Mouse (Mus musculus) granulocyte monocyte progenitor cell, adult 5-6 weeks (primary cell): ENCODE measurements around the gene Arrdc2. TPM values are rescaled to one million over a fixed set of nuclear protein-coding genes. Genes with fewer than 3 reads are reported as not detected.

Source experiments
- ATAC-seq: replicated peaks from 2 replicates; pipeline ENCODE4 v1.8.0; 2016; ENCODE audit warnings: mild to moderate bottlenecking, moderate TSS enrichment, inconsistent platforms; ENCODE audit not compliant: poor library complexity, severe bottlenecking
- total RNA-seq, 2 experiments: library from RNA; stranded (forward) in 1 of 2; stranded (reverse) in 1 of 2; fragments of 200-712, 200-1000 nt in 1 of 2; fragments of >200 nt in 1 of 2; fragmentation: Nextera tagmentation in 1 of 2; gene quantifications; 2 replicates each; pipeline ENCODE4 v1.2.3; 2014 to 2017

The Arrdc2 gene
- total RNA-seq, 2 experiments from 2014 or later, result 5.0 to 8.7 TPM

DNA sequence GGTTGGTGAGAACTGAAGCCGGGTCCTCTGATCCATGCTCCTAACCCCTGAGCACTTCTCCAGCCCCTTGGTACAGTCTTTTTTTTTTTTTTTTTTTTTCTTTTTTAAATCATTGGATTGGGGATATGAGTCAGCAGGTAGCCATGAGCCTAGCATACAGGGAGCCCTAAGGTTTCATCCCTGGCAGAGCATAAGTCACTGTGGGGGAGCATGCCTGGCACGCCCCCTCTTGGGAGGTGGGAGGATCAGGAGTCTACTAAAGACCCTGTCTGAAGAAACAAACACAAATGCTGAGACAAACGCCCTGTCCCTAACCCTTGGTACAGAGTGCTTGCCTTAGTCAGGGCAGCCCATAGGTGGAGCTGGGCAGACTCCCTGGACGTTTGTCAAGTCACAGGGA lies 27.5 kb downstream of the Arrdc2 start:
- no peak for ATAC-seq

DNA sequence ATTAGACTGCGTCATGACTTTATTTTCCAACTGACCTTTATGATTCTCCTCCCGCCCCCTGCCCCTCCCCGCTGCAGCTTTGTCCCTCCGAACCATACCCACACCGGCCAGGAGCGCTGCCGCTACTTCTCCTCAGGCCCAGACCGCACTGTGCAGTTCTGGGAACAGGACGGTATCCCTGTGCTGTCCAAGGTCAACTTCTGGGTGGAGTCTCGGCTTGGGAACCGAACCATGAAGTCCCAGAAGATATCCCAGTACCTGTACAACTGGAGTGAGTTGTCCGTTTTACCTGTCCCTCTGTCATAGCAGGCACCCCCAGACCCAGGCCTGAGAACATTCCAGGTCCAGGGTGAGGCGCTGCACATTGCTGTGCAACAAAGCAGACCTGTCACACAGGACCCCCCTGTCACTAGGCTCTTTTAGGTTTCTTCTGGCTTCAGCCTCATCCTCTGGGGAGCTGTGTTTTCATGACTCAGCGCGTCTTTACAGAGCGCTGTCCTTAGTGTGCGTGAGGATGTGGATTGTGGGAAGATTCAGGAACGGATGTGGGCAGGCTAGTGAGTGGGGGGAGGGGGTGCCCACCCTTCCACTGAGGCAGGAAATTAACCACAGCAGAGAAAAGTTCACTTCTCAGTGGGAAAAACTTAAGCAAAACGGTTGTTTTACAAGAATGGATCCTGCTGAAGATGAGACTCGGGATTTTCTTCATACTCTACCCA lies 28.4 kb downstream of the Arrdc2 start:
- peak; percentile 38 for ATAC-seq

DNA sequence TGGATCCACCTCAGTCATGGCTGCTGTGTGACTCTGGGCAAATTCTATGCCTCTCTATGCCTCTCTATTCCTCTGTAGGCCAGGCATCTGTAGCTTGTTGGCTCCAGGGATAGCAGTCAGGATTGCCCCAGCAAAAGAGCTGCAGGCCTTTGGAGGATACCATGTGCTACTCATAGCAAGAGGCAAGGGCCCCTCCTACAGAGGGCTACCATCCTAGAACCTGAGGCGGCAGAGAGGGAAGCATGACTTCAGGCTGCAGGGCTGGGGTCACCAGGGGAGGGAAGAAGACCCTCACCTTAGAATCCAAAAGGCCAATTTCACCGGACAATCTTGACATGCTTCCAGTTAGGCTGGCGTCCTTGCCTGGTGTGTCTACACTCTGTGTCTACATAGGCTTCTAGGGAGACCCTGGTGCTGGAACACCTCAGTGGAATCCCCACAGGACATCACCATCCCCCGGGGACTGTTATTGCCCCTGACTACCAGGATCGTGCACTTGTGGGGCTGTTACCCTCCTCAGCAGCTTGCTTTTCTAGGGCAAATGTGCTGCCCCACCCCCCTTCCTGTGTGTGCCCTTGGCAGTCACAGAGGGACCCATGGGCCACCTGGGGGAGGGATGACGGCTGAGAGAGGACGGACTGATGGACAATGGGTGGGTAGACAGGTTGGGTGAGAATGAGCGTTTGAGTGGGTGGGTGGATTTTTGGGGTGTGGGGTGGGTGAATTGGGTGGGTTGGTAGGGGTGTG lies 30.4 kb downstream of the Arrdc2 start:
- ATAC-seq, result no peak

DNA sequence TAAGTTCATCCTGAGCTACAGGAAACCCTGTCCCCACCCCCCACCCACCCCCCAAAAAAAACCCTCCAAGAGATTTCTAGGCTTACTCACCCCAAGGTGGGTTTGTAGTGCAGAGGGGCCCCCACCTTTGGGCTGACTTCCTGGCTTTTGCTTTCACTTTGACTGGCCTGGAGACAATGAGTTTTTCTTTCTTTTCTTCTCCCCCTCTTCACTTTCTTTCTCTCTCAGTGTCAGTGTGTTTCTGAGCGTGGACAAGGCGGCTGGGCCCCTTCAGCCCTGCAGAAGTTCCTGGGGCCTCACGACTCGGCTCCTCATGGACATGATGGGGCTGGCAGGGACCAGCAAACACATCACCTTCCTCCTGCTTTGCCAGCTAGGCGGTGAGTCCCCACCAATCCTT lies 31.3 kb downstream of the Arrdc2 start, which contains the start of gene Il12rb1:
Gene Il12rb1 (plus strand): TSS at position 211 of the 400 bp plus-strand sequence.
- ATAC-seq, result 0 out of 2 replicates have a peak, but pooled peaks have one; percentile 2

DNA sequence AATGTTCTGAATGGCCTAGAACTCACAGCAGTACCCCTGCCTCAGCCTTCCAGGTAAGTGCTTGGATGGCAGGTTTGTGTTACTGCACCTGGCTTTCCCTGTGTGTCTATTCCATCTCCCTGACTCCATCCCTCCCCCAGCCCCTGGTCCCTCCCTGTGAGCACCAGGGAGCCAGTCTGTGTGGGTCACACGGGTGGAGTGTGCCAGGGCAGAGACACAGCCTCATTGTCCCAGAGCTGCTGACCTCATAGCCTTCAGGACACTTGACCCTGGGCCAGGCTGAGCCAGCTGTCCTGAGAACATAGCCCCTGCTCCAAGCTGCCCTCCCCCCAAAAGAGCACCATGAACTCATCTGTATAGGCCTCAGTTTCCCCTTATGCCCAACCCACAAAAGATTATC lies 32.2 kb downstream of the Arrdc2 start:
- ATAC-seq, result no peak

DNA sequence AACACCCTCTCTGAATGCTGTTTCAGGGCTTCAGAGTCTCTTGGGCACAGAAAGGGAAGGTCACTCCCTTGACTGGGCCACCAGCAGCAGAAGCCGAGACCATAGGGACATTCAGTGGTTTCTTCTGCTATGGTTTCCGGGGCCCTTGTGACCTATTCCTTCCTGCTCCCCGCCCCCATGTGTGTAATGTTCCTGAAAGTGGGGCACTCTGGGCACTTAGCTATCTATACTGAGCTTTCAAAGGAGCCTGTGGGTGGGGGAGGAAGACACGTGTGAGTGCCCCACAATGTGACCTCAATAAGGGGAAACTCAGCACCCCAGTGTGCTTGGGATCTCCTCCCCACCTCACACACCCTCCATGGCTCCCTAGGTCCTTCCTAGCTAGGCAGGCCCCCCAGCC lies 33.0 kb downstream of the Arrdc2 start:
- ATAC-seq, result peak; percentile 62

DNA sequence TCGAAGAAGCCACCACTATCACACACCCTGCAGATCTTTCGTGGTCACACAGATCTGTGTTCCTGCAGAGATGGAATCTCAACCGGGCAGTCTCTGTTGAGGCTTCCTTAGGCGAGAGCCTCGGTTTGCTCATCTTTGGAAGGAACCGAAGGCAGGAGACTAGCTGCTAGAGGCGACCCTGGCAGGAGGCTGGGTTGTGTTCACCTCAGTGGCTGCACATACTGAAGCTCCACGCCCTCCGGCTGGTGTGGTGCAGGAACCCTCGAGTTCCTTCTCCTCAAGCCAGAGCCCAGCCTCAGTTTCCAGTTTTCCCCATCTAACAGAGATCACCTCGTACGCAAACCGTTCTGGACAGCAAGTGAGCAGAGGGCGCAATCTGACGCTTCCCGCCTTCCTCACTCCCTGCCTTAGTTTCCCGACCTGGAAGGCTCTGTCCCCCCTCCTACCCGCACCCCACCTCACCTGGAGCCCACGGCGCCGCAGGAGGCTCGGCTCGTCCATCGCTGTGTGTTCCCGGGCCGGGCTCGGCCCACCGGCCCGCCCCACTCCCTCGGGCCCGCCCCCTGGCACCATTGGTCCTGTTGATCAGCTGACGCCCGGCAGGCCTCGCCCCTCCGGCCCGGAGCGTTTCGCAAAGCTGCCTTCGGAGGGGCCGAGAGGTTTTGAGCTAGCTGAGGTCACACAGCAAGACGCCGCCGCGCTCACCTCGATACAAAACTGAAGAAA lies 34.9 kb downstream of the Arrdc2 start, which contains the start of gene Mast3:
Gene Mast3 (minus strand): TSS at position 574 of the 726 bp plus-strand sequence.
- peak; percentile 61 for ATAC-seq

DNA sequence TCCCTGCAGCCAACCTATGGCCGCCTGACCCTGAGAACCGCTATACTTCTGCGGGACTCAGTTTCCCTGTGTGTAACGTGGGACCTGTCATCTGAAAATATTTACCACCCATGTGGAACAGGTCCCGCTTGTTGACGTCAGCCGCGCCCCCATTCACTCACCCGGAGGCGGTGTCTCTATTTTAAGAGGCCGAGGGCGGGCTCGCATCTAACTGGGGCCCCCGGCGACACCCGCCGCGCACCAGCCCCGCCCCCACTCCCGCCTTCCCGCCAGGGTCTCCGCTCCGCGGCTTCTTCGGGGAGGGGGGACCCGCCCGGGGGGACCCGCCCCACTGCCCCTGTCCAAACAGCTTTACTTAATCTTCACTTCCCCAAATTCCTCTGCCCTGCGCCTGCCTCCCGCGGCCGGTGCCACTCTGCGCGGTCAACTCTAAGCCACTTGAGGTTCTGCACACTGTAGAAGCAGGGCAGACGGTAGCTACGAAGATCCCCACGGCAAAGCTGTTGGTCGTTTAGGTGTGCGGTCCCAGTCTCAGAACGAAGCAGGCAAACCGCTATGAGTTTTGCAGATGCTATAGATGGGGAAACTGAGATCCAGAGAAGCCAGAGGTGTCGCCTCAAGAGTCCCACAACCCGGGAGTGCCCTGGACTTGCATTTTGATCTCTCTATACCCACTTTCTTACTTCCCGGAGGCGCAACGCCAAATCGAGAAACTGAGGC lies 35.6 kb downstream of the Arrdc2 start:
- ATAC-seq, result peak; percentile 50

DNA sequence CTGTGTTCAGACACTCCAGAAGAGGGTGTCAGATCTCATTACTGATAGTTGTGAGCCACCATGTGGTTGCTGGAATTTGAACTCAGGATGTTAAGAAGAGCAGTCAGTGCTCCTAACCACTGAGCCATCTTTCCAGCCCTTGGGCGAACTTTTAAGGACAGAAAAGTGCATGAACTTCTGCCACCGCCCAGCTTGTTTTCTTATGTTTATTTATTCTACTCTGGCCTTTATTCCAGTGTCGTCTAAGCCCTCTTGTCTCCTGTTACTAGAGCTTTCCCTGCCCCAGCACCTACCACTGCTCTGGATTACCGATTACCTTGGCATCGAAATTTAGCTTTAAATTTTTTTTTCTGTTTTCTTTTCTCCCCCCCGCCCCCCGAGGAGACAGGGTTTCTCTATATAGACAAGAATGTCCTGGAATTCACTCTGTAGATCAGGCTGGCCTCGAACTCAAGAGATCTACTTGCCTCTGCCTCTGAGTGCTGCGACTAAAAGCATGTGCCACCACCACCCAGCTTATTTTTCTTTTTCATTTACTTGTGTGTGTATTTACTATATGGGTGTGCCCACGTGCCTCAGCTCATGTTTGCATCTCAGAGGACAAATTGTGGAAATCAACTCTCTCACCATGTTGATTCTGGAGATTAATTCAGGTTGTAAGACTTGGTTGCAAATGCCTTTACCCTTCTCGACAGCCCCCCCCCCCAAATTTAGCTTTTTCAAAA lies 36.6 kb downstream of the Arrdc2 start:
- ATAC-seq, result no peak

DNA sequence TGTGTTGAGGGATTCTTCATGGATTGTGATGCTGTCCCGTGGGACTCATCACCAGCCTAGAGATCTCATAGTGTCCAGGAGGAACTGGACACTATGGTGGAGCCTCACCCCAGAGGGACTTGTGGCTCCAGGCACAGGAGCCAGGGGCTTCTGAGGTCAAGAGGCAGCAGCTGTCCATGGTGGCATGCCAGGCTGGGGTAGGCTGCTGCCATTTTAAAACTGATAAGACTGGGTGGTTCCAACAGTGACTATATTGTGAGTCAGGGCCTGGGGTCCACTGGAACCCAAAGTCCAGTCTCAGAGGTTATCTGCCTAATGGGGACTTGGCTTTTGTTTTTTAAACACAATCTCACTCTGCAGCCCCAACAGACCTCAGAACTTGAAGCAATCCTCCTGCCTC lies 37.7 kb downstream of the Arrdc2 start:
- no peak for ATAC-seq

DNA sequence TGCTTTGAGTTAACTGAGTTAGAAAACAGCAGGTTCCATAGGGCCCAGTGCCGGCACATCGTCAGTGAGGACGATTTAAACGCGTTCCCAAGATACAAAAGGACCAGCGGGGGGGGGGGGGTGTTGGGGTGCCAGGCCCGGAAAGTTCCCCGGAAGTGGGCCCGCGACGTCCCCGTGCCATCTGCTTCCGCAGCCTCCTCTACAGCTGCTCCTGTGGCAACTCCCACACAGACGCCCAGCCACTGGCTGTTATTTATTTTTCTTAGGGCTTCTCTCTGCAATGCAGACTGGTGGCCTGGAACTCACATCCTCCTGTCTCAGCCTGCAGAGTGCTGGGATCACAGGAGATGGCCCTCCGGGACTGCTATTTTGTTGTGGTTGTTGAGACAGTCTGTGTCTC lies 38.4 kb downstream of the Arrdc2 start:
- peak; percentile 4; the same call in 1 of the 2 replicates for ATAC-seq

DNA sequence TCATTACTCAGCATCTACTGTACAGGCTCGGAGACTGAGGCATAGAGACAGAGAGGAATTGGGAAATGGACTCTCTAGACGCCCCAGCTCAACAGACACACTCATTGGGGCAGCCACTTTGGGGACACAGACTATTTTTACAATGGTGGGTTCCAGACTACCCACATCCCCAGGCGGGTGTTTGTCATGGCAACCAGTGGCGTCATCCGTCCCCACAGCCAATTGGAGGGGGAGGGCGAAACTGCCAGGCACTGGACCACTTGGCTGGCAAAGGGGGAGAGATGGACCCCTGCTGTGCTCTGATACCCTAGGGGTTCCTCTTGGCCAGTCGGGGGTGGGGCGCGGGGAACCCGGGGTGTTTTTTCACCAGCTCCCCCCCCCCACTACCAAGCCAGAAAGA lies 38.9 kb downstream of the Arrdc2 start:
- ATAC-seq, result no peak

DNA sequence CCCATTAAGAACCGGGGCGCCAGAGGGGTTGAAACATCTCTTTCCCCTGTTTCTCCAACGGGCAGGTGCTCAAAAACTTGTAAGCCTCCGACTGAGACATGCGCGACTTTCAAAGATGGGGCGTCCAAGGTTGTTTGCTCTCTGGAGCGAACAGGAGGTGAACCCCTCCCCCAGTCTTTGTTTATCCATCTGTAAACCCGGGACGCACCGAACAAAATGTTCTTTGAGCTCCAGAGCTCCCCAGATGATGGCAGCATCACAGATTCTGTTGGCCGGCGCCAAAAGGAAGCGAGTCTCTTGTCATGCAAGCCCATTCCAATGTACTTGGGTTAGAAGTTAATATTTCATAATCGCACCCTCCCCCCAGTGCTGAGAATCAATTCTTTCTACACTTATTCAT lies 41.2 kb downstream of the Arrdc2 start:
- ATAC-seq, result no peak

DNA sequence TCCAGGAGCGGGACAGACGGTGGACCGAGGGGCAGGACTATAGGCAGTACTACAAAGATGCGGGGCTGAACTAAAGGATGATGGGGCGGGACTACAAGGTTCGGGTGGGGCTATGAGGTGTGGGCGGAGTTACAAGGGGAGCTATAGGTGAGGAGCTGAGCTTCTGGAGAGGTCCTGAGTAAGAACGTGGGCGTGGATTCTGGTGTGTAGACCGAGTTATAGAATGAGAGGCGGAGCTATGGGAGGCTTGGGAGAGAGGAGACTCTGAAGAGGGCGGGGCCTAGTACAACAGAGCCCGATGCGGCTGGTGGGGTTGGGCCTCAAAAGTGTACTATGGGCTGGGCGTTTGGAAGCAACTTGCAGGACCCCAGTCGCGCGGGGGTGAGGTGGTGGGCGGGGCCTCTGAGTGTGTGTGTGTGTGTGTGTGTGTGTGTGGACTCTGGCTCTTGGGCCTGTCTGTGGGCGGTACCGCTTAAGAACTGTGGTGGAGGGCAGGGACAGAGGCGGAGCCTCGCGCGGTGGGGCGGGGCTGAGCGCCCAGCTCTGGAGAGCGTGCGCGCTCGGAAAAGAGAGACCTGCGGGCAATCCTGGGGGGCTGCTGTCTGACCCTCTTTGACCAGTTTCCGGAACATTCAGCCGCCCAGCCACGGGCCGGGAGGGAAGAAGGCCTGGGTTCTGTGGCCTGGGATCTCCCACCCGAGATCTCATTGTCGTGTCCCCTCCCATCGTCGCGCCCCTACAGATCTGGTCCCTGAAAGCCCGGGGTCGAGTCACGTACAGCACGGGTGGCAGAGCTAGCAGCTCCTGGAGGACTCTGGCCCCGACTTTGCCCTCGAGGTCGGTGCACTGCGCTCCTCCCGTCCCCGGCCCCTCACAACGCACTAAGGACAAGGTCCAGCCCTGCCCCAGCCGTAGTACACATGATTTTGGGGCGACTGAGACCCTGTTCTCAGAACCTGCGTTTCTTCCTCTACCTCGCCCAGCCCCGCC lies 42.1 kb downstream of the Arrdc2 start:
- ATAC-seq, result peak; percentile 44

DNA sequence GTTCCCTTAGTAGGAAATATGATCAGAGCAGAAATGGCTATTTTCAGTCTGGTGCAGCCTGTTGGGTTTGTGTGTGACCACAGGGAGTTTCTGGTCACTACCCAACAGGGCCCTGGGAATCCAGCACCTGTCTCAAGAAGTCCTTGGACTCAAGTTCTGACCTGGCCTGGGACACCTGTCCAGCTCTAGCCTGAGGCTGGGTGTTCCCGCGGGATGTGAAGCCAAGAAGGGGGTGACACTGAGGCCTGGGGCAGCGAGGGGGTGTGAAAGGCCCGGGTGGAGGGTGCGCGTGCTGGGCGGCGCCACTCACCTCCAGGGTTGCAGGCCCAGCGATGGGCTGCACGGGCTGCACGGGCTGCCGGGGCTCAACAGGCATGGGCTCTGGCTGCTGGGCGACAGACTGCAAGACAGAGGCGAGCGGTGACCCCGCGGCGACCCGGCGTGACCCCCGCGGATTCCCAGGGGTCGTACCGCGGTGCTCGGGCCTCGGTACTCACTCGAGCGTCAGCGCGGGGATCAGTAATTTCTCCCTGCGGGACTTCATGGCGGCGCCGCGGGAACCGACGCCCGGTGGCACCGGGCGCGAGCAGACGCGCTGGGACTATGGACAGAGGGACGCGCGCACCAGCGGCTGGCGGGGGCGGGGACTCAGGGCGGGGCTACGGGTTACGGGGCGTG lies 43.0 kb downstream of the Arrdc2 start:
- no peak for ATAC-seq

DNA sequence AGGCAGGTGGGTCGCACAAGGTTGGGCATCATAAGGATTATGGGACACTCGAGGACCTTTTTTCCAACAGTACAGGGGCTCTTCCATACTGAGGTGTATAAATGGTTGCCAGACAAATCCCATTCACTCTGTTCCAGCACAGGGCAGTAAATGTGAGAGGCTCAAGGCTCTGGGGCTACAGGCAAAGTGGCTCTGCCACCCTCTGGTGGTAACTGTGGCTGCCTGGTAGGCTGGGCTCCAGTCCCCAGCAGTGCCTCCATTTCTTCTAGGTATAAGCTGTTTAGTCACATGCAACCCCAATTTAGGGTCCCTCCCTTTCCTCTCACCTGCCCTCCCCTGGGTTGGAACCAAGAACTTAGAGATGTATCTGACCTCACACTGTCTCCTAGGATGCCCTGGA lies 44.1 kb downstream of the Arrdc2 start:
- ATAC-seq, result no peak

DNA sequence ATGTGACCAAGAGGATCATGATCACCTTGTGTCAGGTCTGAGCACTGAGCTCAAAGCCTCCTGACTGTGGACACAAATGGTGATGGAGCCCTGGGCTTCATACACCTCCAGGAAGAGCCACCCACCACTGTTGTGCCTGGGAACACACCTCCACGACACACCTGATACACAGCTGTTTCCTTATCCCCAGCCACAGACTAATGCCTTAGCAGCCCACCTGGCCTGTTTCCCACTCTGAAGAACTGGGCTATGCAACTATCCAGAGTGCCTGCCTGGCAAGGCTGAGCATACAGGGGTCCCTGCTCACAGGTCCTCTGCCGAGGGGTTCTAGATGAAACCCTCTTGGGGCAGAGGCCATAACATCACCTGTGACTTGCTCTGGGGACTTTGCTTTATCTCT lies 45.3 kb downstream of the Arrdc2 start:
- no peak for ATAC-seq

DNA sequence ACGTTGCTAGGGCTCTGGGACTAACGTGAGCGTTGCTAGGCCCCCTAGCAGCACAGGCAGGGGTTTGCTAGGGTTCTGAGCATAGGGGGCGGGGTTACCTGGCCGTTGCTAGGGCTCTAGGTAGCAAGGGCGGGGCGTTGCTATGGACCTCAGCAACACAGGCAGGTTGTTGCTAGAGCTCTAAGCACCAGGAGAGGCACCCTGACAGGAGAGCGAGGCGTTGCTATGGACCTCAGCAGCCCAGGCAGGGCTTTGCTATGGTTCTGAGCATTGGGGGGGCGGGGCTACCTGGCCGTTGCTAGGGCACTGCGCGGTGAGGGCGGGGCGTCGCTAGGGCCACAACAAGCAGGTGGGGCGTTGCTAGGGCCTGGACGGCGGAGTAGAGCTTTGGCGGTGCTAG lies 46.8 kb downstream of the Arrdc2 start:
- ATAC-seq, result peak; percentile 13
